Mouse (Mus musculus): Measurements from ENCODE around the gene Ripor3.

The Ripor3 gene

GRCm38 (mm10) chr2:167954928-167955327, 55.5 kb downstream of the Ripor3 start:
- no peak for DNase-seq (ENCODE audit: low spot score in 2 of 2)

GRCm38 (mm10) chr2:167953819-167954218, 56.6 kb downstream of the Ripor3 start:
- no peak for DNase-seq (ENCODE audit: low spot score in 2 of 2)

GRCm38 (mm10) chr2:167951301-167952211, 58.9 kb downstream of the Ripor3 start:
- no peak for DNase-seq (ENCODE audit: low spot score in 2 of 2)

- no peak for DNase-seq (ENCODE audit: low spot score in 2 of 2)
Measured at GRCm38 (mm10) chr2:167950681-167951080, 59.7 kb downstream of the Ripor3 start.

GRCm38 (mm10) chr2:167949808-167950207, 60.6 kb downstream of the Ripor3 start:
- DNase-seq (ENCODE audit: low spot score in 2 of 2): no peak

GRCm38 (mm10) chr2:167949250-167949649, 61.2 kb downstream of the Ripor3 start:
- DNase-seq (ENCODE audit: low spot score in 2 of 2): no peak

- DNase-seq (ENCODE audit: low spot score in 2 of 2): no peak
Measured at GRCm38 (mm10) chr2:167948557-167948956, 61.9 kb downstream of the Ripor3 start.

GRCm38 (mm10) chr2:167948047-167948446, 62.4 kb downstream of the Ripor3 start:
- DNase-seq (ENCODE audit: low spot score in 2 of 2): no peak

GRCm38 (mm10) chr2:167947251-167947650, 63.2 kb downstream of the Ripor3 start:
- no peak for DNase-seq (ENCODE audit: low spot score in 2 of 2)

GRCm38 (mm10) chr2:167945451-167945850, 65.0 kb downstream of the Ripor3 start:
- no peak for DNase-seq (ENCODE audit: low spot score in 2 of 2)

- DNase-seq (ENCODE audit: low spot score in 2 of 2): no peak
Measured at GRCm38 (mm10) chr2:167944193-167944592, 66.2 kb downstream of the Ripor3 start.

- no peak for DNase-seq (ENCODE audit: low spot score in 2 of 2)
Measured at GRCm38 (mm10) chr2:167942926-167943633, 67.3 kb downstream of the Ripor3 start.

- peak in 1 of 2 experiments; percentile 67 for DNase-seq (ENCODE audit: low spot score in 2 of 2)
Measured at GRCm38 (mm10) chr2:167942199-167942925, 68.1 kb downstream of the Ripor3 start.

- DNase-seq (ENCODE audit: low spot score in 2 of 2): no peak
Measured at GRCm38 (mm10) chr2:167941745-167942176, 68.7 kb downstream of the Ripor3 start.

GRCm38 (mm10) chr2:167941320-167941719, 69.1 kb downstream of the Ripor3 start:
- DNase-seq (ENCODE audit: low spot score in 2 of 2): no peak

GRCm38 (mm10) chr2:167940636-167941035, 69.8 kb downstream of the Ripor3 start:
- no peak for DNase-seq (ENCODE audit: low spot score in 2 of 2)

GRCm38 (mm10) chr2:167939632-167940399, 70.6 kb downstream of the Ripor3 start:
- no peak for DNase-seq (ENCODE audit: low spot score in 2 of 2)

- DNase-seq (ENCODE audit: low spot score in 2 of 2): no peak
Measured at GRCm38 (mm10) chr2:167939204-167939603, 71.2 kb downstream of the Ripor3 start.

GRCm38 (mm10) chr2:167938786-167939185, 71.6 kb downstream of the Ripor3 start:
- no peak for DNase-seq (ENCODE audit: low spot score in 2 of 2)

- no peak for DNase-seq (ENCODE audit: low spot score in 2 of 2)
Measured at GRCm38 (mm10) chr2:167935956-167936355, 74.5 kb downstream of the Ripor3 start.

- DNase-seq (ENCODE audit: low spot score in 2 of 2): no peak
Measured at GRCm38 (mm10) chr2:167933397-167933796, 77.0 kb downstream of the Ripor3 start.
